Mouse (Mus musculus) hindbrain, embryonic 11.5 days (tissue): ENCODE results near the gene Klhl1. TPM values are rescaled to one million over a fixed set of nuclear protein-coding genes. Genes with fewer than 3 reads are reported as not detected.

Experiments used
- ATAC-seq: fragments of 200-750 bp; cut with Nextera tagmentation; 2 replicates; pipeline ENCODE4 v1.8.0; 2017; ENCODE audit warnings: mild to moderate bottlenecking, moderate TSS enrichment, moderate library complexity; ENCODE audit not compliant: low FRiP score
- DNase-seq: peaks from one replicate; pipeline ENCODE4 v3.0.0-alpha.2; 2015; ENCODE audit warnings: low spot score
- H3K27ac ChIP-seq: fragments of 300-500 bp; sonication (generic); 2 replicates; pipeline ENCODE4 v1.5.1; 2014; ENCODE audit warnings: mild to moderate bottlenecking, low read depth, low read length
- H3K27me3 ChIP-seq: fragments of 300-500 bp; sonication (generic); 2 replicates; pipeline ENCODE4 v1.6.1; 2014; ENCODE audit warnings: mild to moderate bottlenecking, low read length, moderate library complexity, mixed read lengths; ENCODE audit not compliant: control insufficient read depth, insufficient read depth
- H3K36me3 ChIP-seq: fragments of 300-500 bp; sonication (generic); 2 replicates; pipeline ENCODE4 v1.6.1; 2014; ENCODE audit warnings: mild to moderate bottlenecking, low read length, moderate library complexity, mixed read lengths; ENCODE audit not compliant: control insufficient read depth, insufficient read depth
- H3K4me1 ChIP-seq: fragments of 300-500 bp; sonication (generic); replicated peaks from 2 replicates; pipeline ENCODE4 v1.6.1; 2014; ENCODE audit warnings: low read length, mixed read lengths; ENCODE audit not compliant: control insufficient read depth, insufficient read depth
- H3K4me2 ChIP-seq: fragments of 300-500 bp; sonication (generic); replicated peaks from 2 replicates; pipeline ENCODE4 v1.6.1; 2014; ENCODE audit warnings: mild to moderate bottlenecking, low read depth, low read length
- H3K4me3 ChIP-seq: fragments of 300-500 bp; sonication (generic); 2 replicates; pipeline ENCODE4 v1.5.1; 2014; ENCODE audit warnings: low read depth, low read length
- H3K9ac ChIP-seq: fragments of 300-500 bp; sonication (generic); 2 replicates; pipeline ENCODE4 v1.6.1; 2014; ENCODE audit warnings: low read depth, low read length
- H3K9me3 ChIP-seq: fragments of 300-500 bp; sonication (generic); 2 replicates; pipeline ENCODE4 v1.6.1; 2016; ENCODE audit warnings: low read length; ENCODE audit not compliant: control insufficient read depth
- WGBS: fragments of 180-500 bp; shearing (Covaris S2); extraction: QIAGEN DNeasy Blood & Tissue Kit; methylation state at CpG from one replicate; pipeline ENCODE4 v1.1.7; 2014; 5-methylcytosine and 5-hydroxymethylcytosine counted together
- polyA plus RNA-seq: library from polyadenylated mRNA; unstranded; fragments of >200 nt; fragmentation: Nextera tagmentation; extraction: Ambion mirVana; gene quantifications from 2 replicates; pipeline ENCODE4 v1.2.1, GENCODE M21; 2014

Gene Klhl1
- polyA plus RNA-seq = 1.4 and 2.3 TPM in 2 replicates

DNA sequence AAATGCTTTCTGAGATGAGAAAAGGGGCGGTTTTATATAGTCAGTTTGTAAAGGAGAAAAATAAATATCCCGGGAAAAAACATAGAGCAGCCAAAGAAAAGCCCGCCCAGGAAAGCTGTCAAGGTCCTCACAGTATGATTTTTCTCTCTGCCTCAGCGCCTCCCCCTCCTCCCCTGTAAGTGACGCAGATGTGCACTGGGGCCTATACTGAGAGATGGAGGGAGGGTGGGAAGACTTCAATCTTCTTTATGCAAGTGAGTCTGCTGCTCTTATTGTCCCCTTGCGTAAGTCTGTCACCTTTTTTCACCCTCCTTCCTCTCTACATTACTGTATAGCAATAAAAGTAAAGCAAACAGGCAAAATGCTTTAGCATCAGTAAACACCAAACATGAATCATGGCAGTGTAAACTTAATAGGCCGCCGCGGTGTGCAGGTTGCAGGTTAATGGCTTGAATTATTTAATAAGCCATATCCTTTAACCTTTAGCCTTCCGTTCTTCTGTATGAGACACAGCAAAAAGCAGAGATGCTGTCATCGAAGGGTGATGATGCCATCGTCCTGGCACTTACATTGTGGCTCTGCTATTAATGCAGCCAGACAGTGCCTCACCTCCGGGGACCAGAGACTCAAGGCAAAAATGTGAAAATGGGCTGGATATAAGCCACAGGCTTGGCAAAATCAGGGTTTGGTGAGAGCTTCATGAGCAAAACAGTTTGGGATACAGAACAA, at the start of gene Klhl1:
Klhl1 (minus strand) TSS at position 149 of the 729 bp plus-strand sequence.
- ATAC-seq (peak; percentile 90), DNase-seq (peak; percentile 46)
- no peaks in the 10 kb centered on the region for H3K36me3 ChIP-seq
- H3K9ac ChIP-seq = peak within 1 kb of the TSS; percentile 64
- H3K4me1 ChIP-seq = peaks cover 2% of the 10 kb centered on the region; the same call in 1 of the 2 replicates
- H3K4me3 ChIP-seq = peak within 1 kb of the TSS; percentile 58
- H3K27ac ChIP-seq = 0 out of 2 replicates have a peak within 1 kb of the TSS, but pooled peaks have one; percentile 39
- no peaks in the 10 kb centered on the region for H3K27me3 ChIP-seq
- H3K4me2 ChIP-seq = peak within 1 kb of the TSS; percentile 98
- WGBS = 40% methylated on average over 13 of the region's 13 CpGs
- no peaks in the 10 kb centered on the region for H3K9me3 ChIP-seq

DNA sequence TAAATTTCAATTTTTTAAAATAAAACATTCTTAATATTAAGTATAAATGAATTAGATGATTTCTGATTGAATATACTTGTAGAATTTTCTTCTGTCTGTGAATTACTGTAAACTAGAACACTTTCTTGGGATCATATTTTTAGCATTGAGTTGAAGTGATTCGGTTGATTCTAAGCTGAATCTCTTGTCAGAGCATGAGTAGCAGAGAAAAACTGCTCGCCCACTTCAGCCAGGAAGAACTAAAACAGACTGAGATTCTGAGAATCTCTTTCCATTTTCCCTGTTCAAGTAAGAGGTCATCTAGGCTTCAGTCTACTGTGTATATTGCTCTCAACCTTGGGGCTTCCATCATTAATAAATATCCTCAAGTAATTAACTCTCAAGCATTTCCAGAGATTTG, 34.8 kb upstream of the Klhl1 start:
- Histone ChIP-seq H3K4me1 (no peaks in the 10 kb centered on the region), H3K27me3 (no peaks in the 10 kb centered on the region), H3K4me3 (no peak overlapping the region), H3K9me3 (no peaks in the 10 kb centered on the region), H3K9ac (no peak overlapping the region), H3K27ac (no peak overlapping the region), H3K36me3 (no peaks in the 10 kb centered on the region), H3K4me2 (no peak overlapping the region)
- WGBS = 89% methylated on average over 2 of the region's 2 CpGs
- no peak for DNase-seq
- ATAC-seq = no peak

DNA sequence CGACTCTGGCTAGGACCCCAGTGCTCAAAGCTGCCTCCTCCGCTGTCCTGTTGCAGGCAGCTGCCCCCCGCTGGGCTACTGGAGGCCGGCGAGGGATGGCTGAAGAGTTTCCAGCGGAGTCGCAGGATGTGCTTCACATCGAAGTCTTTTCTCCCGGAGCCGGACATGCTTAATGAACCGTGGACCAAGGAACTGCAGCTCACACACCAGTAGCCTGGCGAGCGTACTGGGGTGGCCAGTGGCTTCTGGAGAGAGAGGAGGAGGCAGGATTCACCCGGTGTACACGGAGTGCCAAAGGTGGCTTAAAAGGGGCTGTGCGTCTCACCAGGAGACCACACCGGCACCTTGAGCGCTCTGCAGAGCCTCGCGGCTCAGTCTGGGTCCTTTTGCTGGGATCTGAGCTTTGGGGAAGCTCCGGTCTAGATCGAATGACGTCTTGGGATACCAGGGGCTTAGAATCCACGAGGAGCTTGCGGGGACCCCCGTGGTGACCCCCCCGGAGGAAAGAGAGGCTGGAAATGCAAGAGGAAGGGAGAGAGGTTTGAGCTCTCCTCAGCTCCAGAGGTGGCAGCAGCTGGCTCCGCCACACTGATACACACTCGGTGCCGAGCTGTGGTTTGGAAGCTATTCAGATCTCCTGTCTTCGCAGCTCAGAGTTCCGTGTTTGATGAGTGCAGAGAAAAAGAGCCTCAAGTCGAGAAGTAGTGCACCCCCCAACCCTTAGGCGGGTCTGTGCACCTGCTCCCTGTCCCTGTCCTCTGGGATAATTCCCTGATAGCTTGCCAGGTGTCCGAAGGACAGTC, 550 bp downstream of the Klhl1 start:
- Histone ChIP-seq H3K27ac (0 out of 2 replicates have a peak overlapping the region, but pooled peaks have one; percentile 39), H3K4me3 (peak overlapping the region; percentile 58), H3K4me2 (peak overlapping the region; percentile 98), H3K4me1 (peaks cover 2% of the 10 kb centered on the region; the same call in 1 of the 2 replicates), H3K27me3 (no peaks in the 10 kb centered on the region), H3K9ac (peak overlapping the region; percentile 64), H3K36me3 (no peaks in the 10 kb centered on the region), H3K9me3 (no peaks in the 10 kb centered on the region)
- WGBS = 2% methylated on average over 34 of the region's 35 CpGs
- peak; percentile 85 for ATAC-seq
- DNase-seq = peak; percentile 72

DNA sequence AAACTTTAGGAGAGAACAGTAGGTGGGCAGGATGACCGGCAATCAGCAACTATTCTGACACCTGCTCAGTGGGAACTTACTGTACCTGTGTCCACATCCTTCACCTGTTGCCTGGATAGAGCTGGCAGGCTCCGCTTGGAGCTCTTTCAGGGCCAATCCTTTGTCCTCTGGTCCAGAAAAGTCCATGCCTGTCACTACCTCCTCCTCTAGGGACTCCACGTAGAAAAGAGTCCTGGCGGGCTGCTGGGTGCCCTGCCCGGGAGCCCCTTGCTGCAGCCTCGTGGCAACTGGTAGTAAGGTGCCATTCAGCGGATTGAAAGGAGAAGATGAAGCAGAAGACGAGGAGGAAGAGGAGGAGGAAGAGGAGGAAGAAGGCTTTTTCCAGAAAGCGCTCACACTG, 1.2 kb downstream of the Klhl1 start:
- peak; percentile 59 for ATAC-seq
- Histone ChIP-seq H3K4me3 (peak overlapping the region; percentile 58), H3K9me3 (no peaks in the 10 kb centered on the region), H3K27ac (no peak overlapping the region), H3K9ac (peak overlapping the region; percentile 64), H3K4me2 (peak overlapping the region; percentile 98), H3K27me3 (no peaks in the 10 kb centered on the region), H3K4me1 (peaks cover 2% of the 10 kb centered on the region; the same call in 1 of the 2 replicates), H3K36me3 (no peaks in the 10 kb centered on the region)
- WGBS = 13% methylated on average over 8 of the region's 9 CpGs
- DNase-seq = no peak

DNA sequence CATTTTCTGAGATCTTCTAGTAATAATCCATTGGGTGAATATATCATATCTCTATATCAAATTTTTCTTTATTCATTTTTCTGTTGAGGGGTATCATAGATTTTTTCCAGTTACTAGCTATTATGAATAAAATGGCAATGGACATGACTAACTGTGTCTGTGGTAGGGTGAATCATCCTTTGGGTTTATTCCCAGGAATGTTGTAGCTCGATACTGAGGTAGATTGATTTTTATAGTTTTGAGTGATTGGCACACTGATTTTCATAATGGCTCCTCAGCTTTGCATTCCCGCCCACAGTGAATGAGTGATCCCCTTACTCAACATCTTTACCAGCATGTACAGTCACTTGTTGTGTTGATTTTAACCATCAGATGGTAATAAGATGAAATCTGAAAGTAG, 19.0 kb downstream of the Klhl1 start:
- Histone ChIP-seq H3K9me3 (no peaks in the 10 kb centered on the region), H3K27me3 (no peaks in the 10 kb centered on the region), H3K4me2 (no peak overlapping the region), H3K36me3 (no peaks in the 10 kb centered on the region), H3K9ac (no peak overlapping the region), H3K4me1 (no peaks in the 10 kb centered on the region), H3K4me3 (no peak overlapping the region), H3K27ac (no peak overlapping the region)
- 87% methylated on average over 2 of the region's 2 CpGs for WGBS
- DNase-seq (no peak), ATAC-seq (no peak)

DNA sequence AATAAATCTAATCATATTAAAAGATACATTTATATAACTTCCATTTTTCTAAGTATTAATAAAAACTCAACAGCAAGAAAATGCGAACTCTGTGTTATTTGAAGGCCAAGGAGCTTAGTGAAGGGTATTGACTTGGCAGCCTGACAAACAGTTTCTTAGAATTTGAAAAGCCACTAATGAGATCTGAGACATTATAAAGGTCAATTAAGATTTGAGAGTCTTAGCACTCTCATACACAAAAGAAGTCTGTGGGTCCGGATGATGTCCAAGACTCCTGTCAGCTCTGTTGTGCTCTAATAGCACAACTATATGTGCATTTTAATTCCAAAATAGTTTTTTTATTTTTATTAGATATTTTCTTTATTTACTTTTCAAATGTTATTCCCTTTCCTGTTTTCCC, 47.1 kb downstream of the Klhl1 start:
- Histone ChIP-seq H3K4me1 (no peaks in the 10 kb centered on the region), H3K27me3 (no peaks in the 10 kb centered on the region), H3K4me2 (no peak overlapping the region), H3K36me3 (no peaks in the 10 kb centered on the region), H3K27ac (no peak overlapping the region), H3K9ac (no peak overlapping the region), H3K9me3 (no peaks in the 10 kb centered on the region), H3K4me3 (no peak overlapping the region)
- ATAC-seq (no peak), DNase-seq (no peak)
- WGBS = 94% methylated on average over 2 of the region's 2 CpGs

DNA sequence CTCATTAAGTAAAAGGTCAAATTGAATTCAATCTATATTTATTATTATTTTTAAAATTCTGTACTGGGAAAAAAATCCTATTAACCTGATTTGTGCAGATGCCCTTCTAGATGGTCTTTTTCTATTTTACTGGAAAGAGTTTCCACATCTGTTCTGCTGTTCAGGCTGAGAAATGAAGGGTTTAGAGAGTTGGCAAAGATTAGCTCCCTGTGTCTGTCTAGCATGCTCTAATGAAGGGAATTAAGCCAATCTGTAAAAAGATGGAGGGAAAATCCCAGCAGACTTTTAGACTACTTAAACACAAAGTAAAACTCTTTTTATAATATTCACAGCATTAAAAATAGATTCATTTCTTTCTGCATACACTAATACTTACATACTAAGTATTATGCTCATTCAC, 47.6 kb downstream of the Klhl1 start:
- DNase-seq (no peak), ATAC-seq (no peak)
- no peak overlapping the region for H3K4me3 ChIP-seq
- no peak overlapping the region for H3K9ac ChIP-seq
- no peak overlapping the region for H3K27ac ChIP-seq
- no peaks in the 10 kb centered on the region for H3K36me3 ChIP-seq
- H3K9me3 ChIP-seq = no peaks in the 10 kb centered on the region
- H3K27me3 ChIP-seq = no peaks in the 10 kb centered on the region
- H3K4me1 ChIP-seq = no peaks in the 10 kb centered on the region
- H3K4me2 ChIP-seq = no peak overlapping the region

DNA sequence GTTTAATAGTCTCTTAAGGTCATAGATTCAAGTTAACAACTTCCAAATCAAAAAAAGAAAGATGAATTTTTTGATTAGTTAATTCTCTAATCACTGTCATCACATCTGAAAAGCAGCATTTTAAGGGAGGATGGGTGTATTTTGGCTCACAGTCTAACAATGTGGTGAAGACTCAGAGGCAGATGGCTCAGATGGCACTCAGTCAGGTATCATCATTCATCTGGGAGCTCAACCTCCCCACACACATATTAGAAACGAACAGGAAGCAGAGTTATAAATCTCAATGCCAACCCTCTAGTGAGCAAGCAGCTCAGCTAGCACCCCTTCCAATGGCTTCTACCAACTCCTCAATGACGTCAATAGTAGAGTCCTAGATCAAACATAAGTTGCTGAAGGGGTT, 57.1 kb downstream of the Klhl1 start:
- WGBS = 81% methylated on average over 2 of the region's 2 CpGs
- no peak for DNase-seq

More for the DNA sequence above, 57.1 kb downstream of the Klhl1 start:
- no peak for ATAC-seq
- no peaks in the 10 kb centered on the region for H3K36me3 ChIP-seq
- no peak overlapping the region for H3K27ac ChIP-seq
- H3K27me3 ChIP-seq = no peaks in the 10 kb centered on the region
- no peaks in the 10 kb centered on the region for H3K9me3 ChIP-seq
- H3K4me3 ChIP-seq = no peak overlapping the region
- no peak overlapping the region for H3K4me2 ChIP-seq
- no peaks in the 10 kb centered on the region for H3K4me1 ChIP-seq
- H3K9ac ChIP-seq = no peak overlapping the region
